Mouse (Mus musculus) sigmoid colon, adult 10 weeks (tissue): Measurements from ENCODE around the gene Olfr860. TPM values are rescaled to one million over a fixed set of nuclear protein-coding genes. Genes with fewer than 3 reads are reported as not detected.

Experiments
- polyA plus RNA-seq: library from polyadenylated mRNA; stranded (reverse); fragments of 350-450 nt; fragmentation: Illumina TruSeq; extraction: RNeasy Lipid Tissue Mini Kit (QIAGEN cat#74804); gene quantifications from one replicate; pipeline ENCODE4 v1.2.3, GENCODE M21; 2014; ENCODE audit warnings: low read depth, low replicate concordance

Olfr860 gene
- not detected for polyA plus RNA-seq

DNA sequence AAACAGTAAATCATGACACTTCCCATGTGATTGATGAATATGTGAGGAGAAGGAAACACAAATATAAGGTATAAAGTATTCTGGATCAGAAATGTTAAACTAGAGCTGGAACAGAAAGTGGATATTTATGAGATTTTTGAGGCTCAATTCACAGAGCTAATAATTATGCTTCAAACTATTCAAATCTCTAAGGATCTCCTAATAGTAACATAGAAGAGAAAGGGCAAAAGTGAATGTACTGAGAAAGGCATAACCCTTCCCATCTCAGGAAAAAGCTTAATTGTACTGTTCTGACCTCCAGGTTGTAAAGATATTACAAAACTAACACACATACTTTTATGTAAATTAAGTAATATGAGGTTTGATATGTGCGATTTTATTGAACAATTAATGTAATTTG, at the start of gene Olfr860:
TSS of gene Olfr860 (minus strand) at position 101 of the 400 bp plus-strand sequence.

DNA sequence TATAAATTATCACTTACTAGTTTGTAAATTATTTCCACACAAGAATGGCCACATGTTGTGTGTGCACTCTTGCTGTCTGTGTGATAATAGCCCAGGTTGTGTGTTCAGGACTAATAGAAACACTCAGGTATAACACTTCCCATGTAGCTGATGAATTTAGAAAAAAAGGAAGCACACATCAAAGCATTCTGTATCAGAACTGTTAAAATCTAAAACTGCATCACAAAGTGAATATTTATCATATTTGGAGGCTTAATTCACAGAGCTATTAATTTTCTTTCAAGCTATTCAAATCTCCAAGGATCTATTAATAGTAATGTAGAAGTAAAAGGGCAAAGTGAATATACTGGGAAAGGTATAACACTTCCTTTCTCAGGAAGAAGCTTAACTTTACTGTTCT, 38.4 kb upstream of the Olfr860 start, which contains the start of gene Olfr862:
TSS of gene Olfr862 (minus strand) at position 101 of the 400 bp plus-strand sequence.

DNA sequence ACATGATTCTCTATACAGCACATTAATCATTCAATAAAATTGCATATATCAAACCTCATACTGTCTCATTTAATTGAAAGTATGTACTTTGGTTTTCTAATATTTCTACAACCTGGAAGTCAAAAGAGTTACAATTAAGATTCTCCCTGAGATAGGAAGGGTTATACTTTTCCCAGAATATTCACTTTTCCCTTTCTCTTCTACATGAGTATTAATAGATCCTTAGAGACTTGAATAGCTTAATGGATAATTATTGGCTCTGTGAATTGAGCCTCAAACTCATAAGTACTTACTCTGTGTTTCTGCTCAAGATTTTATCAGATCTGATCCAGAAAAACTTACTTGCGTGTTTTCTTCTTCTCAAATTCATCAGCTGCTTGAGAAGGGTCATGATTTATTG, 44.9 kb downstream of the Olfr860 start, which contains the start of gene Olfr859:
TSS of gene Olfr859 (plus strand) at position 301 of the 400 bp plus-strand sequence.

Other genes starting within 250 kb of the Olfr860 start
- gene Zfp317, start 227.6 kb downstream of the Olfr860 start, polyA plus RNA-seq, result 48.5 TPM
- gene Olfr857, start 140.3 kb downstream of the Olfr860 start, polyA plus RNA-seq, result not detected
- gene Olfr58, start 69.5 kb downstream of the Olfr860 start, polyA plus RNA-seq, result not detected
- gene Olfr859, start 44.8 kb downstream of the Olfr860 start, polyA plus RNA-seq, result not detected
- gene Olfr862, start 38.3 kb upstream of the Olfr860 start, polyA plus RNA-seq, result not detected
- not detected for gene Olfr77, start 67.1 kb upstream of the Olfr860 start, polyA plus RNA-seq
- not detected for gene Olfr866, start 178.3 kb upstream of the Olfr860 start, polyA plus RNA-seq
- not detected for gene Olfr867, start 207.8 kb upstream of the Olfr860 start, polyA plus RNA-seq
- not detected for gene Olfr868, start 248.9 kb upstream of the Olfr860 start, polyA plus RNA-seq